Comparison of ENCODE assay signal across 9 mouse cellular contexts in genomic region chr6:141248691-141249584, GRCm38 (mm10). TPM values are rescaled to one million over a fixed set of nuclear protein-coding genes. Genes with fewer than 3 reads are reported as not detected.
DNase-seq lines count a peak whose midpoint lies in the region; ATAC-seq and TF ChIP-seq lines count a peak whose summit lies in the region.
"Had no signal": no experiment of that assay in that cellular context is flagged by ENCODE, and none has a peak within 500 bp of the region (broad histone marks: within the 10 kb centered on the region; RNA-seq: fewer than 3 reads in every experiment).

Gene Pde3a, plus strand, starts transcription at chr6:141249269.

- no peak for TF ChIP-seq CTCF in cerebellum, adult 2 months (IDR thresholded peaks at IDR 0.05; ENCODE audit: borderline replicate concordance, insufficient read depth, low read depth, low read length)
- TF ChIP-seq CTCF in G1E (IDR thresholded peaks at IDR 0.05; ENCODE audit: low read depth, low read length) = no peak
- no peak for TF ChIP-seq CTCF in forebrain, postnatal 0 days (IDR thresholded peaks at IDR 0.05; ENCODE audit: low read depth)

- DNase-seq in cerebellum, adult 2 months = peak in 1 of 2 experiments; percentile 31
- DNase-seq in cerebellum, adult 11-12 months = no peak
- DNase-seq in G1E (ENCODE audit: low spot score) = peak; percentile 2
- no peak for DNase-seq in forebrain, postnatal 0 days
- DNase-seq in urinary bladder, adult 2 months (ENCODE audit: low spot score) = no peak
- no peak for DNase-seq in layer of hippocampus, adult 18-20 months (ENCODE audit: low spot score in 2 of 2)

- peak within 1 kb of the TSS; percentile 51 for H3K27ac ChIP-seq in cerebellum, adult 2 months (ENCODE audit: insufficient read depth, low read length)
- no peak within 1 kb of the TSS for H3K27ac ChIP-seq in forebrain, postnatal 0 days (ENCODE audit: low read depth, low read length)
- H3K27ac ChIP-seq in intestine, embryonic 16.5 days (ENCODE audit: low read length) = peak within 1 kb of the TSS; percentile 97
- H3K27ac ChIP-seq in neural tube, embryonic 14.5 days (ENCODE audit: low read depth, low read length) = peak within 1 kb of the TSS; percentile 16; the same call in 1 of the 2 replicates

- peaks cover 48% of the 10 kb centered on the region for H3K9me3 ChIP-seq in G1E (replicated peaks)
- H3K9me3 ChIP-seq in forebrain, postnatal 0 days (ENCODE audit: low read length) = no peaks in the 10 kb centered on the region
- H3K9me3 ChIP-seq in intestine, embryonic 16.5 days (ENCODE audit: control insufficient read depth, low read length) = no peaks in the 10 kb centered on the region
- H3K9me3 ChIP-seq in neural tube, embryonic 14.5 days (ENCODE audit: control insufficient read depth, low read length) = no peaks in the 10 kb centered on the region

- no peaks in the 10 kb centered on the region for H3K27me3 ChIP-seq in cerebellum, adult 2 months (ENCODE audit: control insufficient read depth, insufficient read depth, low read length)
- no peaks in the 10 kb centered on the region for H3K27me3 ChIP-seq in G1E (ENCODE audit: insufficient read depth, low read length)
- H3K27me3 ChIP-seq in forebrain, postnatal 0 days (ENCODE audit: insufficient read depth, low read length) = peaks cover 14% of the 10 kb centered on the region
- H3K27me3 ChIP-seq in intestine, embryonic 16.5 days (replicated peaks; ENCODE audit: control insufficient read depth, insufficient read depth, low read length) = no peaks in the 10 kb centered on the region
- peaks cover 15% of the 10 kb centered on the region for H3K27me3 ChIP-seq in neural tube, embryonic 14.5 days (ENCODE audit: control insufficient read depth, insufficient read depth, low read length)

- H3K4me2 ChIP-seq in forebrain, postnatal 0 days (ENCODE audit: low read depth) = peak within 1 kb of the TSS; percentile 87
- peak within 1 kb of the TSS; percentile 71 for H3K4me2 ChIP-seq in intestine, embryonic 16.5 days (ENCODE audit: low read depth, low read length)
- peak within 1 kb of the TSS; percentile 95 for H3K4me2 ChIP-seq in neural tube, embryonic 14.5 days (ENCODE audit: low read depth, low read length)

- no peak for ATAC-seq in G1E (ENCODE audit: extremely low read depth, insufficient number of reproducible peaks, low FRiP score, poor library complexity, severe bottlenecking)
- no peak; the same call in none of the 2 replicates for ATAC-seq in forebrain, postnatal 0 days
- ATAC-seq in intestine, embryonic 16.5 days = peak; percentile 12; the same call in 1 of the 2 replicates
- ATAC-seq in neural tube, embryonic 14.5 days (ENCODE audit: low read depth) = 0 out of 2 replicates have a peak, but pooled peaks have one; percentile 12

- H3K9ac ChIP-seq in forebrain, postnatal 0 days = peak within 1 kb of the TSS; percentile 48
- H3K9ac ChIP-seq in intestine, embryonic 16.5 days (ENCODE audit: low read depth, low read length) = peak within 1 kb of the TSS; percentile 94
- H3K9ac ChIP-seq in neural tube, embryonic 14.5 days (replicated peaks; ENCODE audit: low read depth, low read length) = peak within 1 kb of the TSS; percentile 66

- 3% methylated on average over 24 of the region's 28 CpGs for WGBS in cerebellum, adult 2 months
- 1% methylated on average over 27 of the region's 28 CpGs for WGBS in forebrain, postnatal 0 days
- WGBS in intestine, embryonic 16.5 days = 3% methylated on average over 27 of the region's 28 CpGs
- under 1% methylated on average over 21 of the region's 28 CpGs for WGBS in neural tube, embryonic 14.5 days

- H3K4me3 ChIP-seq in cerebellum, adult 2 months (replicated peaks; ENCODE audit: insufficient read depth, low read depth, low read length) = peak within 1 kb of the TSS; percentile 84
- no peak within 1 kb of the TSS; the same call in 1 of the 2 replicates for H3K4me3 ChIP-seq in G1E (ENCODE audit: low read depth, low read length)
- peak within 1 kb of the TSS; percentile 49 for H3K4me3 ChIP-seq in forebrain, postnatal 0 days (ENCODE audit: low read depth, low read length)
- peak within 1 kb of the TSS; percentile 89 for H3K4me3 ChIP-seq in intestine, embryonic 16.5 days (ENCODE audit: low read length)
- H3K4me3 ChIP-seq in neural tube, embryonic 14.5 days (ENCODE audit: low read depth, low read length) = peak within 1 kb of the TSS; percentile 62

- H3K36me3 ChIP-seq in G1E (replicated peaks) = no peaks in the 10 kb centered on the region
- H3K36me3 ChIP-seq in forebrain, postnatal 0 days (ENCODE audit: insufficient read depth) = no peaks in the 10 kb centered on the region
- peaks cover 5% of the 10 kb centered on the region; the same call in 1 of the 2 replicates for H3K36me3 ChIP-seq in intestine, embryonic 16.5 days (ENCODE audit: control insufficient read depth, insufficient read depth, low read length)
- H3K36me3 ChIP-seq in neural tube, embryonic 14.5 days (ENCODE audit: control insufficient read depth, insufficient read depth, low read length) = no peaks in the 10 kb centered on the region

- TF ChIP-seq POLR2A in cerebellum, adult 2 months (IDR thresholded peaks at IDR 0.05; ENCODE audit: borderline replicate concordance, insufficient read depth, low read length) = no peak

- H3K4me1 ChIP-seq in cerebellum, adult 2 months (ENCODE audit: control insufficient read depth, insufficient read depth, low read length) = peaks cover 10% of the 10 kb centered on the region; the same call in 1 of the 2 replicates
- no peaks in the 10 kb centered on the region for H3K4me1 ChIP-seq in G1E (ENCODE audit: insufficient read depth, low read depth, low read length)
- H3K4me1 ChIP-seq in forebrain, postnatal 0 days (ENCODE audit: insufficient read depth) = no peaks in the 10 kb centered on the region
- peaks cover 6% of the 10 kb centered on the region for H3K4me1 ChIP-seq in intestine, embryonic 16.5 days (ENCODE audit: control insufficient read depth, insufficient read depth, low read length)
- 0 out of 2 replicates have a peak, but pooled peaks cover 3% of the 10 kb centered on the region for H3K4me1 ChIP-seq in neural tube, embryonic 14.5 days (ENCODE audit: control insufficient read depth, insufficient read depth, low read length)

RNA-seq across cellular contexts. Expression of gene Pde3a, which starts in this region (rescaled TPM):
- 3.3 and 3.4 TPM in 2 replicates for polyA plus RNA-seq in cerebellum, adult 2 months (2012; rRNA removed)
- total RNA-seq in G1E (2014; fragmentation: Nextera tagmentation) (not detected in 2 replicates), G1E (2017) (under 0.01 TPM in 2 replicates)
- not detected in 2 replicates for polyA plus RNA-seq in G1E (2012)
- 4.7 and 4.9 TPM in 2 replicates for total RNA-seq in forebrain, postnatal 0 days (2014; rRNA removed)
- polyA plus RNA-seq in forebrain, postnatal 0 days (2015; fragmentation: Nextera tagmentation; extraction: Ambion mirVana) = 0.44 and 1.2 TPM in 2 replicates
- polyA plus RNA-seq in intestine, embryonic 16.5 days (2015; fragmentation: Nextera tagmentation; extraction: Ambion mirVana) = 14.7 and 17.9 TPM in 2 replicates
- 2.3 and 3.1 TPM in 2 replicates for polyA plus RNA-seq in neural tube, embryonic 14.5 days (2014; fragmentation: Nextera tagmentation; extraction: Ambion mirVana)
- polyA plus RNA-seq in urinary bladder, adult 2 months (2012; rRNA removed) = 4.6 and 7.5 TPM in 2 replicates
- 1 to 10 TPM; 2.1 to 2.6 TPM for total RNA-seq in layer of hippocampus, adult 18-20 months (2021)
- polyA plus RNA-seq: C2C12 had no signal

Comparison
In these comparisons a context has a peak if more than half of its experiments do, and no peak if none do; other contexts are left out.
1. Peak in DNase-seq in G1E; RNA of the gene not detected or under 1 TPM.
2. ATAC-seq: peak in intestine, embryonic 16.5 days (single experiment) and neural tube, embryonic 14.5 days (single experiment); none in G1E (single experiment) and forebrain, postnatal 0 days (single experiment).
3. Peak in every context shown above with its lines, with median percentiles within 50 percentile points of each other: H3K4me2 ChIP-seq and H3K9ac ChIP-seq.